Mouse (Mus musculus) hindbrain, embryonic 13.5 days (tissue): ENCODE measurements around the gene Ppp1r14b. TPM values are rescaled to one million over a fixed set of nuclear protein-coding genes. Genes with fewer than 3 reads are reported as not detected.

Source experiments
- ATAC-seq: fragments of 200-750 bp; cut with Nextera tagmentation; 2 replicates; pipeline ENCODE4 v1.8.0; 2017; ENCODE audit warnings: moderate TSS enrichment; ENCODE audit not compliant: low FRiP score
- H3K27ac ChIP-seq: fragments of 300-500 bp; sonication (generic); 2 replicates; pipeline ENCODE4 v1.5.1; 2015; ENCODE audit warnings: inconsistent platforms, mild to moderate bottlenecking, moderate library complexity
- H3K27me3 ChIP-seq: fragments of 300-500 bp; sonication (generic); 2 replicates; pipeline ENCODE4 v1.6.1; 2015; ENCODE audit warnings: mild to moderate bottlenecking, inconsistent platforms
- H3K36me3 ChIP-seq: fragments of 300-500 bp; sonication (generic); 2 replicates; pipeline ENCODE4 v1.6.1; 2015; ENCODE audit warnings: mild to moderate bottlenecking, inconsistent platforms
- H3K4me1 ChIP-seq: fragments of 300-500 bp; sonication (generic); replicated peaks from 2 replicates; pipeline ENCODE4 v1.6.1; 2015; ENCODE audit warnings: inconsistent platforms
- H3K4me2 ChIP-seq: fragments of 300-500 bp; sonication (generic); 2 replicates; pipeline ENCODE4 v1.6.1; 2015; ENCODE audit warnings: inconsistent platforms, mild to moderate bottlenecking, moderate library complexity
- H3K4me3 ChIP-seq: fragments of 300-500 bp; sonication (generic); 2 replicates; pipeline ENCODE4 v1.5.1; 2015; ENCODE audit warnings: mild to moderate bottlenecking, inconsistent platforms
- H3K9ac ChIP-seq: fragments of 300-500 bp; sonication (generic); 2 replicates; pipeline ENCODE4 v1.6.1; 2015; ENCODE audit warnings: mild to moderate bottlenecking, inconsistent platforms
- H3K9me3 ChIP-seq: fragments of 300-500 bp; sonication (generic); 2 replicates; pipeline ENCODE4 v1.6.1; 2016; ENCODE audit warnings: inconsistent platforms
- WGBS: fragments of 180-500 bp; shearing (Covaris S2); methylation state at CpG from one replicate; pipeline ENCODE4 v1.1.7; 2015; 5-methylcytosine and 5-hydroxymethylcytosine counted together
- polyA plus RNA-seq: library from polyadenylated mRNA; unstranded; fragments of >200 nt; fragmentation: Nextera tagmentation; extraction: Ambion mirVana; gene quantifications from 2 replicates; pipeline ENCODE4 v1.2.1, GENCODE M21; 2015

Ppp1r14b gene
- polyA plus RNA-seq, 1 experiment from 2014 or later: 143 TPM

GRCm38 (mm10) chr19:6993011-6993770 is 18.4 kb downstream of the Ppp1r14b start:
- Histone ChIP-seq H3K27me3 (no peaks in the 10 kb centered on the region), H3K4me2 (peak overlapping the region; percentile 89), H3K4me3 (peak overlapping the region; percentile 55), H3K36me3 (peaks cover 2% of the 10 kb centered on the region), H3K27ac (peak overlapping the region; percentile 61), H3K9me3 (no peaks in the 10 kb centered on the region), H3K4me1 (peaks cover 55% of the 10 kb centered on the region), H3K9ac (peak overlapping the region; percentile 75)
- ATAC-seq: no peak
- WGBS: 65% methylated on average over 14 of the region's 14 CpGs

GRCm38 (mm10) chr19:6994002-6994401 is 19.2 kb downstream of the Ppp1r14b start:
- Histone ChIP-seq H3K4me1 (peaks cover 52% of the 10 kb centered on the region), H3K4me2 (peak overlapping the region; percentile 89; the same call in 1 of the 2 replicates), H3K4me3 (no peak overlapping the region), H3K9me3 (no peaks in the 10 kb centered on the region), H3K36me3 (peaks cover 10% of the 10 kb centered on the region), H3K27ac (no peak overlapping the region), H3K9ac (no peak overlapping the region), H3K27me3 (no peaks in the 10 kb centered on the region)
- WGBS: 87% methylated on average over 8 of the region's 8 CpGs
- ATAC-seq: no peak

- H3K9ac ChIP-seq: no peak overlapping the region
- WGBS: 89% methylated on average over 8 of the region's 8 CpGs
Observed at GRCm38 (mm10) chr19:6994489-6994888, 19.7 kb downstream of the Ppp1r14b start.

GRCm38 (mm10) chr19:6995255-6995991 is 20.7 kb downstream of the Ppp1r14b start:
- H3K9ac ChIP-seq: peak overlapping the region; percentile 83
- peaks cover 24% of the 10 kb centered on the region for H3K36me3 ChIP-seq
- no peak overlapping the region for H3K27ac ChIP-seq
- WGBS: 48% methylated on average over 21 of the region's 21 CpGs
- peak overlapping the region; percentile 63 for H3K4me3 ChIP-seq
- peak overlapping the region; percentile 87 for H3K4me2 ChIP-seq
- peaks cover 52% of the 10 kb centered on the region for H3K4me1 ChIP-seq
- no peaks in the 10 kb centered on the region for H3K27me3 ChIP-seq
- H3K9me3 ChIP-seq: no peaks in the 10 kb centered on the region
- ATAC-seq: no peak

More at GRCm38 (mm10) chr19:6994489-6994888, 19.7 kb downstream of the Ppp1r14b start:
- Histone ChIP-seq H3K4me2 (no peak overlapping the region), H3K27me3 (no peaks in the 10 kb centered on the region), H3K4me1 (peaks cover 52% of the 10 kb centered on the region), H3K4me3 (no peak overlapping the region), H3K27ac (no peak overlapping the region), H3K36me3 (peaks cover 15% of the 10 kb centered on the region), H3K9me3 (no peaks in the 10 kb centered on the region)
- no peak for ATAC-seq

GRCm38 (mm10) chr19:6996006-6996405 is 21.2 kb downstream of the Ppp1r14b start, which contains the start of the genes Nudt22 and Trpt1:
Nudt22 (minus strand) TSS chr19:6996117.
Trpt1 (plus strand) TSS chr19:6996131.
- Histone ChIP-seq H3K27me3 (no peaks in the 10 kb centered on the region), H3K9ac (peak within 1 kb of the TSS; percentile 83), H3K27ac (0 out of 2 replicates have a peak within 1 kb of the TSS, but pooled peaks have one; percentile 72), H3K4me2 (peak within 1 kb of the TSS; percentile 87), H3K4me1 (peaks cover 52% of the 10 kb centered on the region), H3K4me3 (peak within 1 kb of the TSS; percentile 63), H3K9me3 (no peaks in the 10 kb centered on the region), H3K36me3 (peaks cover 26% of the 10 kb centered on the region)
- ATAC-seq: peak; percentile 66
- WGBS: under 1% methylated on average over 24 of the region's 24 CpGs

- ATAC-seq: no peak
- no peak overlapping the region for H3K4me2 ChIP-seq
- no peaks in the 10 kb centered on the region for H3K9me3 ChIP-seq
- H3K4me3 ChIP-seq: no peak overlapping the region
- 86% methylated on average over 9 of the region's 9 CpGs for WGBS
- no peak overlapping the region for H3K27ac ChIP-seq
- H3K4me1 ChIP-seq: peaks cover 41% of the 10 kb centered on the region
- H3K36me3 ChIP-seq: peaks cover 26% of the 10 kb centered on the region
- no peaks in the 10 kb centered on the region for H3K27me3 ChIP-seq
- H3K9ac ChIP-seq: no peak overlapping the region
Observed at GRCm38 (mm10) chr19:6997721-6998290, 23.0 kb downstream of the Ppp1r14b start.

- no peak overlapping the region for H3K4me3 ChIP-seq
Observed at GRCm38 (mm10) chr19:6999360-7000063, 24.7 kb downstream of the Ppp1r14b start.

GRCm38 (mm10) chr19:7006892-7007593 is 32.3 kb downstream of the Ppp1r14b start:
- Histone ChIP-seq H3K27me3 (no peaks in the 10 kb centered on the region), H3K36me3 (no peaks in the 10 kb centered on the region), H3K4me1 (no peaks in the 10 kb centered on the region), H3K27ac (no peak overlapping the region), H3K4me2 (no peak overlapping the region), H3K9ac (no peak overlapping the region), H3K9me3 (no peaks in the 10 kb centered on the region), H3K4me3 (no peak overlapping the region)
- 90% methylated on average over 9 of the region's 9 CpGs for WGBS
- ATAC-seq: no peak

More at GRCm38 (mm10) chr19:6999360-7000063, 24.7 kb downstream of the Ppp1r14b start:
- H3K27ac ChIP-seq: no peak overlapping the region
- peaks cover 32% of the 10 kb centered on the region for H3K4me1 ChIP-seq
- no peak overlapping the region for H3K4me2 ChIP-seq
- no peak overlapping the region for H3K9ac ChIP-seq
- 95% methylated on average over 19 of the region's 19 CpGs for WGBS
- no peaks in the 10 kb centered on the region for H3K27me3 ChIP-seq
- ATAC-seq: no peak
- peaks cover 26% of the 10 kb centered on the region for H3K36me3 ChIP-seq
- H3K9me3 ChIP-seq: no peaks in the 10 kb centered on the region

- Histone ChIP-seq H3K9me3 (no peaks in the 10 kb centered on the region), H3K4me3 (no peak overlapping the region), H3K9ac (peak overlapping the region; percentile 4; the same call in 1 of the 2 replicates), H3K27me3 (no peaks in the 10 kb centered on the region), H3K27ac (no peak overlapping the region), H3K4me2 (no peak overlapping the region), H3K4me1 (no peaks in the 10 kb centered on the region), H3K36me3 (peaks cover 29% of the 10 kb centered on the region)
- 82% methylated on average over 4 of the region's 4 CpGs for WGBS
- no peak for ATAC-seq
Observed at GRCm38 (mm10) chr19:7012426-7012825, 37.7 kb downstream of the Ppp1r14b start.

- Histone ChIP-seq H3K27ac (no peak overlapping the region), H3K4me2 (no peak overlapping the region), H3K36me3 (peaks cover 44% of the 10 kb centered on the region), H3K4me1 (no peaks in the 10 kb centered on the region), H3K4me3 (no peak overlapping the region), H3K9me3 (no peaks in the 10 kb centered on the region), H3K27me3 (no peaks in the 10 kb centered on the region), H3K9ac (no peak overlapping the region)
- ATAC-seq: no peak
- WGBS: 92% methylated on average over 9 of the region's 9 CpGs
Observed at GRCm38 (mm10) chr19:7013984-7014383, 39.2 kb downstream of the Ppp1r14b start.

- Histone ChIP-seq H3K4me2 (no peak overlapping the region), H3K4me3 (no peak overlapping the region), H3K27ac (no peak overlapping the region), H3K9me3 (no peaks in the 10 kb centered on the region), H3K27me3 (no peaks in the 10 kb centered on the region), H3K4me1 (no peaks in the 10 kb centered on the region), H3K9ac (no peak overlapping the region), H3K36me3 (peaks cover 50% of the 10 kb centered on the region)
- no peak for ATAC-seq
- 92% methylated on average over 20 of the region's 20 CpGs for WGBS
Observed at GRCm38 (mm10) chr19:7014481-7015135, 39.8 kb downstream of the Ppp1r14b start.
